Mouse (Mus musculus) hematopoietic stem cell, adult 5-6 weeks (primary cell): ENCODE results near the gene Psmc3. TPM values are rescaled to one million over a fixed set of nuclear protein-coding genes. Genes with fewer than 3 reads are reported as not detected.
"Not testable (repeated sequence)": the region's sequence is repeated elsewhere in the genome, so short reads cannot be mapped to it uniquely, and the experiment has no call there.

Experiments used
- ATAC-seq, 2 experiments: fragments of 125-278 bp in 1 of 2; replicated peaks in 1 of 2; 2 replicates each; pipeline ENCODE4 v1.8.0; 2016 to 2017; ENCODE audit warnings: inconsistent platforms in 2 of 2, mild to moderate bottlenecking in 2 of 2, moderate number of reproducible peaks in 2 of 2, low read depth in 1 of 2, moderate TSS enrichment in 1 of 2; ENCODE audit not compliant: low FRiP score in 2 of 2, poor library complexity in 2 of 2, severe bottlenecking in 2 of 2, insufficient read depth in 1 of 2, low TSS enrichment in 1 of 2
- total RNA-seq: library from RNA; stranded (forward); fragments of 172-1452, 232-1000 nt; gene quantifications from 2 replicates; pipeline ENCODE4 v1.2.3, GENCODE M21; 2017

The Psmc3 gene
- total RNA-seq, 1 experiment from 2014 or later, result 247 TPM

GRCm38 (mm10) chr2:91090208-91090607, 36.4 kb downstream of the Psmc3 start:
- ATAC-seq, result no peak

DNA sequence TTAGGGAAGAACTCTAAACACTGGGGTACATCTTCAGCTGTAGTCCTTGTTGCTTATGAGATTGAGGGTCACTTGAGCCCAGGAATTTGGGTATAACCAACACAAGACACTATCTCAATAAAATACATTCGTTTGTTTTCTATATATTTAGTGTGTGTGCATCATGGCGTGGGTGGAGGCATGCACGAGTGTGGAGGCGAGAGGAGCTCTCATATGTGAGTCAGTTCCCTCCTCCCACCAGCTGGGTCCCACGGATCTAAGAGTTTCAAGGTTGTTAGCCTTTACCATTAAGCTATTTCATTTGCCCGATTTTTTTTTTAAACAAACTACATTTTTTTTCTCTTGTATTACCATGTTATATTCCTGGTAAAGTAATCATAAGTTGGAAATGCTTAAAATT, 37.0 kb downstream of the Psmc3 start:
- no peak for ATAC-seq

- ATAC-seq, result peak; percentile 81 to 86
Measured at GRCm38 (mm10) chr2:91096524-91096923, 42.7 kb downstream of the Psmc3 start.

DNA sequence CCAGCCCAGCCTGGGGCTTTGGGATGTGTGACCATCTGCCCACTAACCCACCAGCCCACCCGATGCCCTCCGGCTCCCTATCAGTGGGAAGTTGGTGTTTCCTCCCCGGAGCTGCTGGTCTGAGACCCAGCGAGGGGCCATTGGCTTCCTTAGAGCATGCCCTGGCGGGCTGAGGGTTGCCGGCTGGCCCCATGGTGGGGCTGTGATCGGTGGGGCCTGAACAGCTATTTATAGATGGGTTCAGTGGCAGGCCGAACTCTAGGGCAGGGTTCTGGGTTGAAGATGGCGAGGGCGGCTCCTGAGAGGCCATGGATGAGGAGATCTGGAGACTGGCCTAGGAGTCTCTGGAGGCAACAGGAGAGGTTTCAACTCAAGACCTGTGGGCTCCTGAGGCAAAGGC, 43.2 kb downstream of the Psmc3 start:
- ATAC-seq, result peak; percentile 10 to 23

DNA sequence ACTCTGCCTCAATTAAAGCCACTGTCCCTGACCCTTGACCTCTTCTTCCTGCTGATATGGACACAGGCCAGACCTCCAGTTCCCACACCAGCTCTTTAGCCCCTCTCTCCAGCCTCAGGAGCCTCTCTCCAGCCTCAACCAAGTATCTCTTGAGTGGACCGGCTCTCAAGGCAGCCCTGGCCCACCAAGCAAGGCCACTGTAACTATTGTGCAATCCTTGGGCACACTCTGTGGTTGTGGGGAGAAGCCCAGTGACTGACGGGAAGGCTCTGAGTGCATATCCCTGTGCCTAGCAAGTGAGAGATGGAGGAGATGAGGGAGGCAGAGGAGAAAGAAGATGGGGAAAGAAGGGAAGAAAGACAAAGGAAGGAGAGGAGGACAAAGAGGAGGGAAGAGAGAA, 44.3 kb downstream of the Psmc3 start:
- ATAC-seq, result no peak

DNA sequence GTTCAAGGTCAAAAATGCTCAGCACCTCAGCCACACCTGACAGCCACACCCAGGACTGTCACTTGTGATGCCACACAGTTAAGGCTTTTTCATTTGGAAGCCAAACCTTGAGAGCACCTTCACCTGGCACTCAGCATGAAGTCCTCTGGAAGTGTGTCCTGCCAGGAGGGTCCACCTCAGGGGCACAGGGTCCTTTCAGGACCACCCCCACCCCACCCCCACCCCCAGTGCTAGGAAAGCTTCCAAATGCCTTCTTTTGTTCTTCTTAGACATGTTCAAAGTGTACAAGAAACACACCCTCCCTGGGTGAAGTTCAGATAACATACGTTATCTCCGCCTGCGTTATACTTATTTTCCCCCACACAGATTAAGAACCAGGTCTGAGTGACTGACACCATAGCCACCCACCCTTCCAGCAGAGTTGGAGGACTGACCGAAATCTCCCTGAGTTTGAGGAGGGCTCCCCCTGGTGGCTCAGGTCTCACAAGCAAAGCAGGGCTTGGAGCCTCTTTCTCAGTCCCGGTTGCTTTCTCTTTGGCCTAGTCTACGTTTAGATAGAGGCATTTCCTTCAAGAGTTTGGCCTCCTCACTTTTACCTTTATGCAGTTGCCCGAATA, 47.4 kb downstream of the Psmc3 start:
- peak; percentile 58 to 59 for ATAC-seq

DNA sequence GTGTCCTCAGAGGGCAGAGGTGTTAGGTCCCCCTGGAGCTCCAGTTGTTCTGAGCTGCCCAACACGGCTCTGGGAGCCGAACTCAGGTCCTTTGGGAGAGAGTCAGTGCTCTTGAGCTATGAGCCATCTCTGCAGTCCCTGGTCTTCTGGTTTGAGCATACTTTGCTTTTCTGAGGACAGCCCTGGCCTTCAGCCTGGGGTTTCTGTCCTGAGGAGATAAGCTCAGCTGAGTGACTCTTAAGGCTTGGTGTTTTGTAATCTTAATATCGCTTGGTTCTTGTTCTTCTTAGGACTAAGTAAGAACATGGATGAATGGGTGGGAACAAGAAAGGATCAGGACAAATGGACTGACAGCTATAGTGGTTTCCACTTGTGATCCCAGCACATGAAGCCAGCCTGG, 54.3 kb downstream of the Psmc3 start:
- ATAC-seq, result no peak

DNA sequence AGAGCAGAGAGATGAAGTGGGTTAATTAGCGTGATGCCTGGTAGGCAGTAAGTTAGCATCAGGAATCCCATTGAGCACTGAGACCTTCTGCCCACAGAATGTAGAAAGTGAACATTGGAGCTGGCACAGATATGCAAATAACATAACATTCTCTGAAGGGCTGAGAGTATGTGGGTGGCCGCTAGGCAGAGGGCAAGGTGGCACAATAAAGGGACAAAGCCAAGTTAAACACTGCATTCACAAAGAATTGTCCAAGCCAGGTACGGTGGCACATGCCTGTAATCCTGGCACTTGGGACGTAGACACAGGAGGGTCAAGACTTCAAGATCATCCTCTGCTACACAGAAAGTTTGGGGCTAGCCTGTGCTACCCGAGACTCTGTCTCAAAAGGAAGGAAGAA, 55.4 kb downstream of the Psmc3 start:
- ATAC-seq, result no peak

DNA sequence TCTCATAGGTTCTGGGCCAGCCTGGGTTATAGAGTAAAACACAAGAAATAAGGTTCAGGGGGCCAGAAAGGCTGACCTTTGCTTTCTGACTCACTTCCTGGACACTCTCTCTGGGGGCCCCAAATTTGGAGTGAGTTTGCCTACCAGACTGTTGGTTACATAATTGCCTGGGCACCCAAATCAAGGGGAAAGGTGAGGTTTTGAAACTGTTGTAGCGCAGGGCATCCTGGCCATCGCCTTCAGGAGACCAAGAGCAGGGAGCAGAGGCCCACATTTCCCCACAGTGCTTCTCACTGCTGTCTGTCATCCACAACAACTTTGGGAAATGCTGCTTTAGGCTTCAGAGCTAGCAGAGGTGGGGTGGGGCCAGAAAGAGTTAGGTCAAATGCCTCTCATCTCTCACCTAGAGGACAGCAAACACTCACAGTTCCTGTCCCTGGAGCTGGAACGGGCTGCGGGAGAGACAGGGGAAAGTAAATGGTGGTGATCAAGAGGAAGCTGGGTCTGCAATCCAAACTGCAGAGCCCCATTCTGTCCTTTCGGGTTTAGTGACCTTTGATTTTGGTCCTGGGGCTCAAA, 56.1 kb downstream of the Psmc3 start:
- ATAC-seq, result no peak

DNA sequence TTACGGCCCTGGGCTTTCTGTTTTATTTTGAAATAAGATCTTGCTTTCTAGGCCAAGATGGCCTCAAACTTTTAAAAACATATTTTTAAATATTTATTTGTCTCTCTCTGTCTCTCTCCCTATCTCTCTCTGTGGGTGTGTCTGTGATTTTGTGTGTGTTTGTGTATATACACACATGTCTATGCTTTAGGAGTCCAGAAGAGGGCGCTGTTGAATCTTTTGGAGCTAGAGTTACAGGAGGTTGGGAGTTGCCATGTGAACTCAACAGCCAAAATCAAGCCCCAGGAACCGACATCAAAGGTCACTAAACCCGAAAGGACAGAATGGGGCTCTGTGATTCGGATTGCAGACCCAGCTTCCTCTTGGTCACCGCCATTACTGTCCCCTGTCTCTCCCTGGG, 56.6 kb downstream of the Psmc3 start:
- no peak for ATAC-seq

- ATAC-seq, result not testable (repeated sequence)
Measured at GRCm38 (mm10) chr2:91111832-91112231, 58.0 kb downstream of the Psmc3 start.

GRCm38 (mm10) chr2:91112491-91112890, 58.7 kb downstream of the Psmc3 start:
- ATAC-seq, result no peak

DNA sequence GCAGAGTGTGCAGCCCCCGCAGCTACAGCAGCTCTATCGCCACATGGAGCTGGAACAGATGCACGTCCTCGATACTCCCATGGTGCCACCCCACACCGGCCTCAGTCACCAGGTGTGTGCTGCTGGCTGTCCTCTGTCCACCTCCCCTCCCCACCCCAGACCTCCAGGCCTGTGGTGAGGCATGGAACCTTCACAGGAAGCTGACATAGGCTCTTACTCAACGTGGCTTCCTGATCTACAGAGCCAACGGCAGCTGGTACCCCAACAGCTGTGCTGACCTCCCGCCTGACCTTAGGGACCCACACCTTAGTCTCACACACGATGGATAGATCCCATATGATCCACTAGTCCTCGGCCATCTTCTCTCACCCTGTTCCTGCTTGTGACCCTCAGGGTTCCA, 59.5 kb downstream of the Psmc3 start:
- peak; percentile 35 to 50; a peak in 1 of 4 replicates for ATAC-seq

DNA sequence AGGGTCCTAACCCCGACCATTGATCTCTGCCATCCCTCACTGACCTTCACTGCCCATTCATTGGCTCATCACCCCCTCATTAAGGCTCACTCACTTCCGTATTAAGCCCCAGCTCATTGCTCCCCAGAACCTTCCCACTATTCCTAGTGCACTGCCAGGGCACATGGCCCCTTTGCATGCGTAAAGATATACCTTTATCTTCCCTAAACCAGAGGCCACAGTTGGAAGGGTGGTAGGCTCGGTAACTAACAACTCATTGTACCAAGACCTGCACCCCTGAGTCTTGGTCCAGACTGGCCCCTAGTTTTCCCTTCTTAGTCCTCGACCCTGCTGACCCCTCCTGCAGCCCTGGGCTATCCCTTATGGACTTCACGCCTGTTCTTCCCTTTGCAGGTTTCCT, 60.0 kb downstream of the Psmc3 start:
- ATAC-seq, result no peak

GRCm38 (mm10) chr2:91114781-91115577, 61.2 kb downstream of the Psmc3 start:
- 0 out of 4 replicates have a peak, but pooled peaks of 1 of the 2 experiments have one; percentile 39 for ATAC-seq

DNA sequence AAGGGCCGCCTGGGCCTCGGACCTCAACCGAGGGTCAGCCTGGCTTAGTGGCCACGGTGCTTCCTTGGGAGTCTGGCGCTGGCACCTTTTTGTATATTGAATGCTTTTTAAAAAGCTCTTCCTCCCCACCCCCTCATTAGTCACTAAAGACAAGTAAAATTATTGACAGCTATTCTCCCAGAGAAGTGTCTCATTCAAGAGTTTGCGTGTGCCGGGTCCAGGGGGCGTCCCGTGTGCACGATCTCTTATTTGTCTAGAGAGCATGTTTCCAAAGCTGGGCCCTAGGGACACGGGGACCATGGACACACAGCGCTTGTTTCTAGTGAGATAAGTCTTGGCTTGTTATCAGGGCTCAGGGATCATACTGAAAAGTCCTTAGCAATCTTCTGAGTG, 61.8 kb downstream of the Psmc3 start:
- ATAC-seq, result no peak
